Mouse (Mus musculus) ES-E14 (cell line): ENCODE measurements around the gene Lamtor2.

Experiments used
- CHD2 ChIP-seq: IDR thresholded peaks from 2 replicates; pipeline ENCODE4 v1.6.1; 2014; ENCODE audit warnings: mild to moderate bottlenecking, low read depth, low read length, inconsistent platforms
- HCFC1 ChIP-seq: IDR thresholded peaks from 2 replicates; pipeline ENCODE4 v1.6.1; 2012; ENCODE audit warnings: low read length, inconsistent platforms, borderline replicate concordance; ENCODE audit not compliant: insufficient read depth
- ZNF384 ChIP-seq: IDR thresholded peaks from 2 replicates; pipeline ENCODE4 v1.6.1; 2012; ENCODE audit warnings: low read depth, low read length, inconsistent platforms

DNA sequence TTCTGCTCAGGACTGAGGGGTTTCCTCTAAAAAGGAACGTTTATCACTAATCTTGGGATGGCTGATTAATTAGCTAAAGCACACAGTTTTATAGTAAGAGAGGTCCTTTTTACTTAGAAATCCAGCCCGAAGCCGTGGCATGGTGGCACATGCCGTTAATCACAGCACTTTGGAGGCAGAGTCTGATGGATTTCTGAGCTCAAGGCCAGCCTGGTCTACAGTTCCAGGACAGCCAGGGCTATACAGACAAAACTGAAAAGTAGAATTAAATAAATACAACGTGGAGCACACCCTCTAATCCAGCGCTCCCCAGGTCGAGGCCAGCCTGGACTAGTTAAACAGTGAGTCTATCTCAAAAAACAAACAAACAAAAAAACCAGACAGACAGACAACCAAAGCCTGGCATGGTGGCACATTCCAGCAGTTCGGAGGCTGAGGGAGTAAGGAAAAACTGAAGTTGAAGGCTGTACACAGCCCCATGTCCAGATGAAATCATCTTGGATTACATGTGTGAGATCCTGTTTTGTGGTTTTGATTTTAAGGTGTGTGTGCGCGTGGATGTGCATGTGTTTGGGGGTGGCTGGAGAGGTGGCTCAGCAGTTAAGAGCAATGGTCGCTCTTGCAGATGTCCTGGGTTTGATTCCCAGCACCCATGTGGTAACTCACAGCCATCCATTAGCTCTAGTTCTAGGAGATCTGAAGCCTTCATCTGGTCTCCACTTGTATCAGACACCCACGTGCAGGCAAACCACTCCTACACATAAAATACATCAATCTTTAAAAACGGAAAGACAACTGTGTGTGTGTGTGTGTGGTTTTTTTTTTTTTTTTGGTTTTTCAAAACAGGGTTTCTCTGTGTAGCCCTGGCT is 42.2 kb downstream of the Lamtor2 start:
- TF ChIP-seq ZNF384 (no peak), CHD2 (no peak), HCFC1 (no peak)
